Mouse (Mus musculus): Measurements from ENCODE around the gene Eif3b.

- no peak for TF ChIP-seq POLR2A (IDR thresholded peaks at IDR 0.05; ENCODE audit: insufficient read length, low read depth)
- no peak for TF ChIP-seq SRF (IDR thresholded peaks at IDR 0.05; ENCODE audit: control insufficient read depth, insufficient read length, low read depth)
- no peak for TF ChIP-seq POLR2AphosphoS2 (IDR thresholded peaks at IDR 0.05; ENCODE audit: insufficient read length, low read depth)
- TF ChIP-seq MAX (IDR thresholded peaks at IDR 0.05; ENCODE audit: low read depth) = no peak
- TF ChIP-seq USF1 (IDR thresholded peaks at IDR 0.05; ENCODE audit: low read depth) = no peak
- no peak for TF ChIP-seq MYOD1 (IDR thresholded peaks at IDR 0.05; ENCODE audit: control insufficient read depth in 1 of 3, insufficient read length in 2 of 3, low read depth in 2 of 3)
- TF ChIP-seq E2F4 (IDR thresholded peaks at IDR 0.05; ENCODE audit: insufficient read depth) = no peak
- no peak for TF ChIP-seq MYOG (IDR thresholded peaks at IDR 0.05; ENCODE audit: control insufficient read depth in 1 of 3, insufficient read depth in 1 of 3, insufficient read length in 2 of 3, low read depth in 2 of 3)
- TF ChIP-seq REST (IDR thresholded peaks at IDR 0.05; ENCODE audit: insufficient read depth, insufficient read length) = no peak
- TF ChIP-seq TCF3 (IDR thresholded peaks at IDR 0.05; ENCODE audit: insufficient read length, low read depth) = no peak
- no peak for TF ChIP-seq TCF12 (IDR thresholded peaks at IDR 0.05; ENCODE audit: insufficient read depth, poor library complexity, severe bottlenecking)
- TF ChIP-seq CEBPB (IDR thresholded peaks at IDR 0.05; ENCODE audit: insufficient read depth, poor library complexity, severe bottlenecking) = no peak
Observed at GRCm38 (mm10) chr5:140381156-140381555, 38.0 kb upstream of the Eif3b start.

Measured in myocyte (in vitro differentiated cells).